ENCODE assay signal across 8 mouse cellular contexts in the genomic region with DNA sequence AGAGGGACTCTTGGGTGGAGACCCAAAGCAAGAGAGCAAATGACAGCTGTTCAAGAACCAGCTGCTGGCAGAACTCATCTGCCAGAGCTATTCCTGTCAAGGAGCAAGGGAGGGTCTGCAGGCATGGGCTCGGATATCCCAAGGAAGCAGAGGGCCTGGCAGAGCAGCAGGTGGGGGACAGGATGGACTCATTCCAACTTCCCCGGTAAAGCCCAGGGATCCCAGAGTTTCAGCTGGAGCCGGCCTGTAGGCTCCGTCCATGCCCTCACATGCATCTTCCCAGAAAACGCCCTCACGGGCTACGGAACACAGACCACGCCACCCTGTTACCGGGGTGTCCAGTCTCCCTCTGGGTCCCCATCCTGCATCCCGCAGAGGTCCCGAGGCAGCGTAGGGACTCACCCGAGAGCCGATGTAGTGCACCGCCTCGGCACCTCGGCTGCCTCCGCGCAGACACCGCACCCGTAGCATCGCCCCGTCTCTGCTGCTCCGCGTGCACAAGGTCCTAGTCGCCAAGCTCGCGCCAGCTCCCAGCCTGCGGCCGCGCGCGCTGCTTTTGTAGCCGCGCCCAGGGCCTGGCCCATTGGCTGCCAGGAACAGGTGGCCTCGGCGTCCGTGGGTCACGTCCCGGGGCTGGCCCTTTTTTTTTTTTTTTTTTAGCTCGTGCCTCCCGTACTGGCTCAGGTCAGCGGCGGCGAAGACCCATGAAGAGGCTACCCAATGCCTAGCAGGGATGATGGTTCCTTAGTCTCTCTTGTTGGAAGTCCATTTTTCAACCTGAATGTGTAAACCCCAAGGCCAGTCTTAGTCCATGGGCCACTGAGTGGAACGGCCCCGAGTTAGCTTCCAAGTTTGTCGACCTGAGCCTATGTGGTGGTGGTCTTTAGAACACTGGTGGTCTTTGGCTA. TPM values are rescaled to one million over a fixed set of nuclear protein-coding genes. Genes with fewer than 3 reads are reported as not detected.
DNase-seq lines count a peak whose midpoint lies in the region; ATAC-seq and TF ChIP-seq lines count a peak whose summit lies in the region.

A gene (minus strand): TSS at position 558 of the 908 bp plus-strand sequence.

- no peak within 1 kb of the TSS for H3K27ac ChIP-seq in hindbrain, embryonic 11.5 days (ENCODE audit: low read depth, low read length)
- no peak within 1 kb of the TSS for H3K27ac ChIP-seq in lung, embryonic 16.5 days (ENCODE audit: low read length)
- H3K27ac ChIP-seq in olfactory bulb, adult 2 months (ENCODE audit: insufficient read depth, low read depth, low read length): no peak within 1 kb of the TSS; the same call in 1 of the 2 replicates

- peak within 1 kb of the TSS; percentile 75 for H3K9ac ChIP-seq in hindbrain, embryonic 11.5 days (ENCODE audit: low read depth, low read length)
- peak within 1 kb of the TSS; percentile 59 for H3K9ac ChIP-seq in lung, embryonic 16.5 days (ENCODE audit: low read length)

- no peaks in the 10 kb centered on the region for H3K36me3 ChIP-seq in hindbrain, embryonic 11.5 days (ENCODE audit: control insufficient read depth, insufficient read depth, low read length)
- no peaks in the 10 kb centered on the region for H3K36me3 ChIP-seq in lung, embryonic 16.5 days (ENCODE audit: control insufficient read depth, insufficient read depth, low read length)

- peak; percentile 97 for ATAC-seq in hindbrain, embryonic 11.5 days (ENCODE audit: low FRiP score)
- ATAC-seq in lung, embryonic 16.5 days (ENCODE audit: low read depth): peak; percentile 88

- peak; percentile 62 for TF ChIP-seq POLR2A in olfactory bulb, adult 2 months (IDR thresholded peaks at IDR 0.05; ENCODE audit: insufficient read depth, low read depth, low read length)

- H3K4me2 ChIP-seq in hindbrain, embryonic 11.5 days (replicated peaks; ENCODE audit: low read depth, low read length): peak within 1 kb of the TSS; percentile 87
- H3K4me2 ChIP-seq in lung, embryonic 16.5 days (ENCODE audit: low read depth, low read length): peak within 1 kb of the TSS; percentile 93

- peak within 1 kb of the TSS; percentile 46 for H3K4me3 ChIP-seq in hindbrain, embryonic 11.5 days (ENCODE audit: low read depth, low read length)
- peak within 1 kb of the TSS; percentile 55 for H3K4me3 ChIP-seq in lung, embryonic 16.5 days (ENCODE audit: low read length)
- peak within 1 kb of the TSS; percentile 72 for H3K4me3 ChIP-seq in olfactory bulb, adult 2 months (ENCODE audit: insufficient read depth, low read depth, low read length)

- peak; percentile 18 for DNase-seq in T-cell, adult 2 months (ENCODE audit: low spot score)
- DNase-seq in cerebellum, postnatal 25 days: peak; percentile 86 to 91
- DNase-seq in frontal cortex, postnatal 14 days (ENCODE audit: low spot score in 2 of 2): peak; percentile 64 to 65
- DNase-seq in hindbrain, embryonic 11.5 days (ENCODE audit: low spot score): peak; percentile 85
- peak; percentile 63 to 75 for DNase-seq in layer of hippocampus, postnatal 14 days (ENCODE audit: low spot score in 2 of 2)
- peak; percentile 23 for DNase-seq in thymus, postnatal 0 days (ENCODE audit: low spot score)

- no peak for TF ChIP-seq CTCF in olfactory bulb, adult 2 months (IDR thresholded peaks at IDR 0.05; ENCODE audit: insufficient read depth, low read depth, low read length)

- no peaks in the 10 kb centered on the region for H3K9me3 ChIP-seq in hindbrain, embryonic 11.5 days (ENCODE audit: control insufficient read depth, low read length)
- no peaks in the 10 kb centered on the region for H3K9me3 ChIP-seq in lung, embryonic 16.5 days (ENCODE audit: control insufficient read depth, low read length)

- 5% methylated on average over 42 of the region's 48 CpGs for WGBS in hindbrain, embryonic 11.5 days
- 3% methylated on average over 48 of the region's 48 CpGs for WGBS in lung, embryonic 16.5 days
- 2% methylated on average over 48 of the region's 48 CpGs for WGBS in olfactory bulb, adult 2 months

- no peaks in the 10 kb centered on the region for H3K4me1 ChIP-seq in hindbrain, embryonic 11.5 days (replicated peaks; ENCODE audit: control insufficient read depth, insufficient read depth, low read length)
- H3K4me1 ChIP-seq in lung, embryonic 16.5 days (replicated peaks; ENCODE audit: control insufficient read depth, insufficient read depth, low read length): no peaks in the 10 kb centered on the region
- peaks cover 6% of the 10 kb centered on the region; the same call in 1 of the 2 replicates for H3K4me1 ChIP-seq in olfactory bulb, adult 2 months (ENCODE audit: control insufficient read depth, insufficient read depth, low read length)

- H3K27me3 ChIP-seq in hindbrain, embryonic 11.5 days (ENCODE audit: control insufficient read depth, insufficient read depth, low read length): no peaks in the 10 kb centered on the region
- peaks cover 9% of the 10 kb centered on the region; the same call in 1 of the 2 replicates for H3K27me3 ChIP-seq in lung, embryonic 16.5 days (ENCODE audit: control insufficient read depth, insufficient read depth, low read depth, low read length)

RNA-seq across cellular contexts. Expression of the gene that starts here (rescaled TPM):
- polyA plus RNA-seq in hindbrain, embryonic 11.5 days (2014; fragmentation: Nextera tagmentation; extraction: Ambion mirVana): 16.0 and 17.7 TPM in 2 replicates
- total RNA-seq in layer of hippocampus, postnatal 14 days (2021): 10 to 100 TPM; 60.3 to 64.8 TPM
- polyA plus RNA-seq in lung, embryonic 16.5 days (2015; fragmentation: Nextera tagmentation; extraction: Ambion mirVana): 7.9 and 11.4 TPM in 2 replicates
- not detected in 2 replicates for polyA plus RNA-seq in olfactory bulb, adult 2 months (2012; ENCODE audit: insufficient read depth, insufficient read length, low replicate concordance, missing spikeins)
- 6.3 and 7.4 TPM in 2 replicates for polyA plus RNA-seq in thymus, postnatal 0 days (2015; fragmentation: Nextera tagmentation; extraction: Ambion mirVana)

Comparison
In these comparisons a context has a peak if more than half of its experiments do, and no peak if none do; other contexts are left out.
1. DNase-seq: peak in every context shown above with its lines; median percentile 88 in cerebellum, postnatal 25 days; 85 in hindbrain, embryonic 11.5 days; 69 in layer of hippocampus, postnatal 14 days; 64 in frontal cortex, postnatal 14 days; 23 in thymus, postnatal 0 days; 18 in T-cell, adult 2 months.